Mouse (Mus musculus): ENCODE data around the gene Hk3. TPM values are rescaled to one million over a fixed set of nuclear protein-coding genes. Genes with fewer than 3 reads are reported as not detected.

Gene Hk3
- total RNA-seq (2017), result 112 and 129 TPM in 2 replicates

DNA sequence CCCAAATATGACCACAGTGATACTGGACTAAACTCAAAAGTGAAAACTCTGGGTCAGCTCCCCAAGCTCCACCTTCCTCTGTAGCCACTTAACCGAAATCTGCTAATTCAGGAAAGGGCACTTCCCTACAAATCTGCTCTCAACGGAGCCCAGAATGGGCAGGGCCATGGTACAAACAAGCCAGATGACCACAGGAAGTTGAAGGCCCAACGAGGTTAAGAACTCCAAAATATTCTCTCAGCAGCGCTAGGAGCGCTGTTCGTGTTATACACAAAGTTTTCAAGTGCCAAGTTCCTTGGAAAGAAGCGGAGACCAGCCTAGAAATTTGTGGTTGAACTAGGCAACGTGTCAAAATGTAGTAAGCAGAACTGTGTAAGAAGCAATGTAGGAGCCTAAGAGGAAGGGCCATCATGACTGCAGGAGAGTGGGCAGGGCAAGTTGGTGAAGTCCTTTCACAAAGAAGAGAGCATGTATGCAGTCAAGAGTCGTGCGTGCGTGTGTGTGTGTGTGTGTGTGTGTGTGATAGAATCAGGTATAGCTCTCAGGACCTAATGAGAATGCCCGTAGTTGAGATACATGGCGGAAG lies at the start of gene Hk3:
Gene Hk3, minus strand, starts transcription at position 192 of the 586 bp plus-strand sequence.
- peak; percentile 39 for ATAC-seq (ENCODE audit: extremely low read depth, insufficient number of reproducible peaks, low FRiP score, poor library complexity, severe bottlenecking)

DNA sequence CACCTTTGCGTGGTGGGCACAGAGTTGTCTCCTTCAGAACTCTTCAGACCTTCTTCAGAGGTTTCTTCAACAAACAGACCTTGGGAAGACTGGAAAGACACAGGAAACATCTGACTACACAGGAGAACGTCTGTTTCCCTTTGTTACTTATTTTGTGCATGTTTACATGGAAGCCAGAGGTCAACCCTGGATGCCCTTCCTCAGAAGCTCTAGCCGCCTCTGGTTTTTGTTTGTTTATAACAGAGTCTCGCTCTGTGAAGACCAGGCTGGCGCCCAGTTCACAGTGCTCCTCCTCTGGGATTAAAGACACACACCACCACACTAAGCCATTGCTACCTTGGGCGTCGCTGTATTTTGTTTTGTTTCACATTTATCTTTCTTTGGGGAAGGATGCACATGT lies 48.5 kb upstream of the Hk3 start:
- no peak for ATAC-seq (ENCODE audit: extremely low read depth, insufficient number of reproducible peaks, low FRiP score, poor library complexity, severe bottlenecking)

DNA sequence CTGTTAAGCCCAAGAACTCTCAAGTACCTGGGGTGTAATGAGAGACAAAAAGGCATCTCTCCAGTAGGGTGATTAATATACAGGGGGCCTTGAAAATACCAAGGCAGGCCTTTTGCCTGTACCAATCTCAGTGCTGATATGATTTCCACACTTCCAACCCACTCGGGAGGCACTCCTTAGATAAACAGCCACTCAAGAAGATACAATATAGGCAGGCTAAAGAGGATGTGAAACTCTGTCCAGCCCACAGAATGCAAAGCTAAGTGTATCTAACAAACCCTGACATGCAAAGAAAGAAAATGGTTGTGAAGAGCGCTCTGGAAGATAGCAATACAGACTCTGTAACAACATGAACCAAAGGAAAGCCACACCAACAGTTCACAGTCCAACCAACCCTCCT lies 42.1 kb upstream of the Hk3 start:
- ATAC-seq (ENCODE audit: extremely low read depth, insufficient number of reproducible peaks, low FRiP score, poor library complexity, severe bottlenecking), result peak; percentile 74

DNA sequence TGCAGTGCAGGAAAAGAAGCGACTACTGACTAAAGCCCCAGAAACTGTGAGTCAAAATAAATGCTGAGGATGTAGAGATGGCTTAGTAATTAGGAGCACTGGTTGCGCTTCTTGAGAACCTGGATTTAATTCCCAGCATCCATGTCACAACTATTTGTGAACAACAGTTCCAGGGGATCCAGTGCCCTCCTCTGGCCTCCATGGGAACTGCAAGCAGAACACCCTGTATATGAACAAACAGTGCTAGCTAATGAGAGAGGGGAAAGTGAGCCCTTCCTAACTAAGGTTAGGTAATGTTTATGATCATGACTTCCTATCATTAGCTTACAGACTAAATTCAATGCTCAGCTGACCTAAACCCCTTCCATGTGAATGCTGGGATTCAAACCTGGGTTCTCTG lies 36.9 kb upstream of the Hk3 start:
- 0 out of 2 replicates have a peak, but pooled peaks have one; percentile 13 for ATAC-seq (ENCODE audit: extremely low read depth, insufficient number of reproducible peaks, low FRiP score, poor library complexity, severe bottlenecking)

DNA sequence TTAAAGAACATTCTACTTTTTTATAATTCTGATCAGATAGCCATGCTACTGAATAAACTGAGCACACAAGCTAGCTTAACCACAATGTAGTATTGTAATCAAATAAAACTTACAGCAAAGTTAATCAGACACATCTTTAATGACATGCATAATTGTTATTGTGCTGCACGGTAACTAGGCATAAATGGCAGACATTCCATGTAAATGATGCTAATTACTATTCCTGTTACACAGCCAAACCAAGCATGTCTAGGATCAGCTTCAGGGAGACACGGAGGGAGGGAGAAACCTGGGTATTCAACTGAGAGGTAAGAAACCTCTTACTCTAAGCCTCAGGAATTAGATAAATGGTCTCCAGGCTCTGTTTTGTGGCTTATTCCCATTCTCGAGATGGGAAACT lies 26.5 kb upstream of the Hk3 start:
- ATAC-seq (ENCODE audit: extremely low read depth, insufficient number of reproducible peaks, low FRiP score, poor library complexity, severe bottlenecking), result no peak

DNA sequence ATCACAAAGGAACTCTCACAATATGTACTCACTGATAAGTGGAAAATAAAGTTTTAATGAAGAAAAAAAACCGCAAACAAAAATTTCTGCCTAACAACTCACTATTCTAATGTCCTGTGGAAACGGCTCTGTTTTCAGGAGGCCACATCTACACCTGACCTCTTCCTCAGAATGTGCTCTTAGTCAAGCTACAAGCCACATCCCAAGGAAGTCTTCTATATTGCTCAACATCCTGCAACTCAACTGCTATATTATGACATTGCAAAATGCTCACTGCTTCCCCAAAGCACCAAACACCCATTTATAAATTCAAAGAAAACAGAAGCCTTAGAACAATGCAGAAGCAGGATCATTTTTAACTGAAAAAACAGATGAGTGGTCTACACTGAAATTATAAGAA lies 18.8 kb upstream of the Hk3 start:
- peak; percentile 90 for ATAC-seq (ENCODE audit: extremely low read depth, insufficient number of reproducible peaks, low FRiP score, poor library complexity, severe bottlenecking)

DNA sequence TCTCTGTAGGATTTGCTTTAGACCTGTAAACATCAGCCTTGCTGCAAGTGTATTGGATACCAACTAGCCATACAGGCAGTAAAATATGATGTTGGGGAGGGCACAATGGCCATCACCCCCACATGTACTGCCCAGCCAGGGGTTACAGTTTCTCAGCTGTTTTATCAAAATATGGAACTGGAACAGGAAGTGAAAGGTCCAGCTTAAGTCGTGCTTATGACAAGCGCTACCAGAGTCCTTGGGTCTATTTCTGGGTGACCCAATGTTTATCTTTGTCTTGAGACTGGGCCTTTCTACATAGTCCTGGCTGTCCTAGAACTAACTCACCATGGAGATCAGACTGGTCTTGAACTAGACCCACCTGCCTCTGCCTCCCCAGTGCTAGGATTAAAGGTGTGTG lies 3.0 kb upstream of the Hk3 start:
- no peak for ATAC-seq (ENCODE audit: extremely low read depth, insufficient number of reproducible peaks, low FRiP score, poor library complexity, severe bottlenecking)

DNA sequence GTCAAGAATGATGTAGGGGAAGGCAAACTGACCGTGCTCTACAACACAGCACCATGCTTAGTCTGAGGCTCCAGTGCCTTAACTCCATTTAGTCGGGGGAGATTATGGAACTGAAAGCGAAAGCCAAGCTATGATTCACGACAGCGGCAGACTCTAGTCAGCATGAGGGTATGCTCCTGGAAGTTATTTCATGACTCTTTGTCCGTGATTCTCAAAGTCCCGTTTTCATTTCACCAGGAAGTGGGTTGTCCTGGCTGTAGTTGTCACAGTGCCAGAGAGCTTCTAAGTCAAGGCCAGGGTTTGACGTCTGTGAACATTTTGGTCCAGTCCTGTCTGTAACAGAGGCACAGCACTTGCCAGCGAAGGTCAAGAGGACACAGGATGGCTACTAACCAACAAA lies 1.5 kb upstream of the Hk3 start:
- ATAC-seq (ENCODE audit: extremely low read depth, insufficient number of reproducible peaks, low FRiP score, poor library complexity, severe bottlenecking), result peak; percentile 31; the same call in 1 of the 2 replicates

DNA sequence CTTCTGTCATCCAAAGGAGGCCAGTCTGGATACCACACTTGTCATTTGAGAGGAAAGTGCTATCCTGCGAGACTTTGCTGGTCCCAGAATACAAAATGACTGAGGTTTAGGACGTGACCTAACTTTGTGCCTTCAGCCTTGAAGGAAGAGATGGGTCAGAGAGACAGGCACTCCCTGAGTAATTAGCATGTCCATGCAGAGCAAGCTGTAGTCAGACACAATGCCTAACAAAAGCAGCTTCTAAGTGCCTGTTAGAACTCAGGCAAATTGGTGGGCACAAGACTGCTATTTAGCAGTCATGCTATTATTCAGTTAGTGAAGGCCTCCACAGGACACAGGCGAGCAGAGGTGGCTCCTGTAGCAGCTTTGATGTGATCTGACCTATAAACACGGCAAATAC lies 1.1 kb upstream of the Hk3 start:
- ATAC-seq (ENCODE audit: extremely low read depth, insufficient number of reproducible peaks, low FRiP score, poor library complexity, severe bottlenecking), result no peak

DNA sequence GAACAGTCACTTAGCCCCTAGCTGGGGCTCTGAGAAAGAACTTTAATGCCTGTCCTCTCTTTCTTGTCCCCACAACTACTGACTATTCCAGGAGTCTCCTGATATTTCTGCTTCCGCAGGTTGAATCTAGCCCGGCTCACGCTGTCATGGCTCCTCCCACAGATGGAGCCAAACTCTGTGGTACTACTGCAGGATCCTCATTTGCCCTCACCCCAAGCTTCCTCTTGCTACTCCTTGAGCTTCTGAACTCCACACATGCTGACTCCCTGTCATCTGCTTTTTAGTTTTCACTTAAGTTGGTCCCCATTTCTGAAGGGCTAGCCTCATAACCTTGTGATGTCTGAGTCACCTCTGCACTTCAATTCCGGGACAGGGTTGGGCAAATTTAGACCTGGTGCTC lies 1.1 kb downstream of the Hk3 start:
- peak; percentile 16; the same call in 1 of the 2 replicates for ATAC-seq (ENCODE audit: extremely low read depth, insufficient number of reproducible peaks, low FRiP score, poor library complexity, severe bottlenecking)

DNA sequence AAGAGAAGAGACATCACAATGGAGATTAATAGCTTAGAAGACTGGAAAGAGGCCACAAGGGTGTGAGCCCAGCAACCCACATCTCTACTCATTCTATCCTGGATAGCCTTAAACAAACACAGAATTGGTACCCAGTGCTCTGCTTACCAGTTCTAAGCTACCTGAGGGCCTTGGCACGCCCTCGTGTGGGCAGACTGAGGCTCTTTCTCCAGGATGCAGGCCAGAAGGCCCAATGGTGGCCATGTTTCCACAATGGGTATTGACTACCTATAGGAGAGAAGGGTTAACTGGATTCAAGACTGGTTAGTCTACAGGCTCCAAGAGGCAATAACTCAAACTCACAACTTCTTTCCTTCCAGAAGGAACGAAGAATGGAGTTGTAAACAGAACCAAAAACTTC lies 2.0 kb downstream of the Hk3 start:
- 0 out of 2 replicates have a peak, but pooled peaks have one; percentile 11 for ATAC-seq (ENCODE audit: extremely low read depth, insufficient number of reproducible peaks, low FRiP score, poor library complexity, severe bottlenecking)

DNA sequence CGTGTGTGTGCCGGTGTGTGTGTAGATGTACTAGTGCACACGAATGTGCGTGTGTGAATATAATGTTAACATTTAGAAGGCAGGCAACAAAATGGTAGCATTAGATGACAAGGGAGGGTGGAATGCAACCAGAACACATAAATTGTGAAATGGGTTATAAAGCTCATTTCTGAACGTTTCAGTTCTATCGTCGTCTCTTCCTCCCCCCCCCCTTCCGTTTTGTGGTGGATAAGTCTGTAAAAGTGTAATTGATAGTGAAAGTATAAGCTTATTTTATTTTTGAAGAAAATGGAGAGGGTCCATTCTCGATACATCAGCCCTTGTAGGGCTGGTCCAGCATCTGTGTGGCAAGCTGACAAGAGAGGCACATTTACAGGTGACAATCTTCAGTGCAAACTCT lies 2.5 kb downstream of the Hk3 start:
- ATAC-seq (ENCODE audit: extremely low read depth, insufficient number of reproducible peaks, low FRiP score, poor library complexity, severe bottlenecking), result no peak

DNA sequence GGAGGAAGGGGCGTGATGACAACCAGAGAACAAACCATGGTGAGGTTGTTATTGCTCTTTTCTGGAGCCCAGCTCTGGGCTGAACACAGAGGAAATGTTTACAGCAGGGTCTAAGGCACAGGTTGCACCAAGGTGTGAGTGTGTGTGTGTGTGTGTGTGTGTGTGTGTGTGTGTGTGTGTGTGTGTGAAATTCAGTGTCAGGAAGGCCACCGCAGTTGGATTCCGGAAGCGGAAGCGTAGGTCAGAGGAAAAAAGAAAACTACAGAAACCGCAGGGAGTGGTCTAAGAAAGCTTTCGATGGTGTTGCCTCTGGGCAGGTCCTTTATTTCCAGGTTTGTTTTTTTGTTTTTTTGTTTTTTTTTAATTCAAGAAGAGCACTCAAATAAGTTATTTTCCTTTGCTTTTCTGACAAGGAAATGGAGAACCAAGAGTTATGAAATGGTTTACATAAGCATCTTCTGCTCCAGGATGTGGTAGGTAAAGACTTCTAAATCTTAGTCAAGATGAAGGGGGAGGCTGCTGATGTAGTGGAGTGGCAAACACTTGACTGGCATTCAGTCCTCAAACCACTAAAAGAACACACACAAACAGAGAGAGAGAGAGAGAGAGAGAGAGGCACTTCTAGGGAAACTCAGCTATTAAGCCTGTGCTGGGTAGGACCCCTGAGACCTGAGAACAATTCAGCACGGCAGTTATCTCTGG lies 3.1 kb downstream of the Hk3 start:
- ATAC-seq (ENCODE audit: extremely low read depth, insufficient number of reproducible peaks, low FRiP score, poor library complexity, severe bottlenecking), result no peak

DNA sequence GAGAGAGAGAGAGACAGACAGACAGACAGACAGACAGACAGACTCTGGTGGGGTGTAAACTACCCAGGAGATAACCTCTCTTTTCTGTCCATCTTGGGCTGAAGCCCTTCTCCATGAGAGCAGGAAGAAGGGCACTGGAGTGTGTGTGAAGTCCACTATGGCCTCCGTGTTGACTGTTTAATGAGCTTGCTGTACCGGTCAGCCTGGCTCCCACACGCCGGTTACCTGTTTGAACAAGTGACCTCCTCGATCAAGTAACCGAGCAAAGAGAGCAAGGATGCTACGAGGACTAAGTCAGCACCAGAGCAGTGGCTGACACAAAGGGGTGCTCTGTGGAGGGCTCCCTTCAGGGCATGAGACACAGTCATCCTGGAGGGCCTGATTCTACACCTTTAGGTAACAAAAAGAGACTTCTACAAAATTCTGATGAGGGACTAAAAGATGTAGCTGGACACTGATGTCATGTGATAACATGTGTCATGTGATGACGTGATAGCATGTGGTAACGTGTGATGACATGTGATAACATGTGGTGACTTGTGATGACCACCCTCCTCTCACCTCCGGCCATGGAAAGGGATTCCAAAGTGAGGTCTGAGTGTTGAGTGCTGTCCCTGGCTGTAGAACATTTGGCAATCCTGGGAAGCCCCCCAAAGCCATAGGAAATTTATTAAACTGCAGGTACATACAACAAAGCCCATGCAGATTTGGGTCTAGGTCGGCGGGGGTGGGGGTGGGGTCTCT lies 3.9 kb downstream of the Hk3 start:
- ATAC-seq (ENCODE audit: extremely low read depth, insufficient number of reproducible peaks, low FRiP score, poor library complexity, severe bottlenecking), result no peak

DNA sequence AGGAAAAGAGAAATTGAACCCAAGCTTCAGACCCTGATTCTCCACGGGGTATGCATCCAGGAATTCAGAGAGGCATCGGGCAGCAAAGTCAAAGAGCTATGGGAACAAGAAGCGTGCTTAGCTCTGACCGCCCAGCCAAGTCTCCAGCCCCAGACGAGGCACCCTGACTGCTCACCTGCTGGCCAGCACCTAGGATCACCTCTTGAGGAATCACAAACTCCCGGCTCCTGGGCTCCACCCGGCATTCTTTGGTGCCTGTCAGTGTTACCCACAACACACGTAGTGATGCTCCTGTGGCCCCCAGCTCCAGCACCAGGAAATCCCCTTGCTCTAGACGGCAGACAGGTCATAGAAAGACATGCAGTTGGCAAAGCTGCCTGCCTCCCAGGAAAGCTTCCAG lies 6.7 kb downstream of the Hk3 start:
- no peak for ATAC-seq (ENCODE audit: extremely low read depth, insufficient number of reproducible peaks, low FRiP score, poor library complexity, severe bottlenecking)

DNA sequence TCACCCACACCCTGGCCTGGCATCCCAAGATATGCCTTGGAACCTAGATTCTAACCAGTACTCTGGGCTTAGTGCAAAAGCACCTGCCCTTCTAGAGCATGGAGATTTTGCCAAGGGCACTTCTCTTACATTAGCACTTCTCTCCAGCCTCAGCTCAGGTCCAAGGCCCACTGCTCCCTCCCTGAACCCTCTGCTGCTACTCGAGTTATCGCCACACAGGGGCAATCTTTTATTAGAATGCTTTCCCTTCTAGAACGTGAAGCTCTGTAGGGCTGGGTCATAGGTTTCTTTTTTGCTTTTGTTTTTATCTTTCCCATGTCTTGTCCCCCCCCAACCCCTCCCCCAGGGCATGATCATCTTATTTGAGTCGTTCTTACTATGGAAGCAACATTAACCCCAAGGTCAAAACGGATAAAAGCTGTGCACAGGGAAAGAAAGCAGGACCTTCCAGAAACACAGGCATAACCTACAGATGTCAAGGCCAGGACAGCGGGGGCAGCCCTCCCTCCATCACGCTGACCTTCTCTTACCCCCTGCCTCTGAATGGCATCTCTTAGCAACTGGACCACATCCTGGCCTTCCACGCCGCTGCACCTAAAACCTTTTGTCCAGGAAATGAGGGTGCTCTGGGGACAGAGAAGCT lies 7.4 kb downstream of the Hk3 start:
- no peak for ATAC-seq (ENCODE audit: extremely low read depth, insufficient number of reproducible peaks, low FRiP score, poor library complexity, severe bottlenecking)

DNA sequence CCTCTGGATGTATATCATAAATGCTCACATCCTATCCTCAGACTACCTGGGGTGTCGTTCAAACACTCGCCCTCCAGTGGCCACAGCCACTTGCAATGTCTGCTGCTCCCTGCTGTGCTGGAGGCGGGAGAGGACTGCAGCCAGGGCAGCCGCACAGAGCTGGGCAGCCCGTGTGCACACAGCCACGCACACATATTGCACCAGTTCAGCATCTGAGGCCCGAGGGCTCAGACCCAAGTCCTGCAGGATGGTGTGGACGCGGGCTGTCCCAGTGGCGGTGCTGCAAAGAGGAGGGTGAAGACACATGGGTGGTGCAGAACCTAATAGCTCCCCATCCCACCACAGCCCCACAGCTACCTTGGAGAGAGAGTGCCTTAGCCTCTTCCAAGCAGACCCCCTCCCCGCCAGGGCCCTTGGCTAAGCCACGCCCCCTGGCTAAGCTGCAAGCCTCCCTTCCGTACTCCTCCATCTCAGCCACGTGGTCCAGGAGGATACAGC lies 9.2 kb downstream of the Hk3 start:
- ATAC-seq (ENCODE audit: extremely low read depth, insufficient number of reproducible peaks, low FRiP score, poor library complexity, severe bottlenecking), result no peak

DNA sequence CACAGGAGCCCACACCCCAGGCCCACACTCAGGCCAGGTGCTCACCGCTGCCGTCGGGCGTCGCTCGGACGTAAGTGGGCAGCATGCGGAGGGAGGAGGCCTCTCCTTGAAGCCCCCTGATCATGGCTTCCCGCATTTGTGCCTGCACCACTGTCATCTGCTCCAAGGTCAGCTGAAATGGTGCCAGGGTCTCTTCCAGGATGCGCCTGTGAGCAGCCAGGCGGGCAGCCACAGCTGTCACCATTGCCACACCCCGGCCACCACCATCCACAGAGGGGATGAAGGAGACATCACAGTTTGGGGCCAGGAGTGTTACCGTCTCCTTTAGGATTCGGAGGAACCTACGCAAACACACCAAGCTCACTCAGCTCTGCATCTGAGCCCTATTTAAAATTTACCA lies 10.1 kb downstream of the Hk3 start:
- ATAC-seq (ENCODE audit: extremely low read depth, insufficient number of reproducible peaks, low FRiP score, poor library complexity, severe bottlenecking), result no peak

DNA sequence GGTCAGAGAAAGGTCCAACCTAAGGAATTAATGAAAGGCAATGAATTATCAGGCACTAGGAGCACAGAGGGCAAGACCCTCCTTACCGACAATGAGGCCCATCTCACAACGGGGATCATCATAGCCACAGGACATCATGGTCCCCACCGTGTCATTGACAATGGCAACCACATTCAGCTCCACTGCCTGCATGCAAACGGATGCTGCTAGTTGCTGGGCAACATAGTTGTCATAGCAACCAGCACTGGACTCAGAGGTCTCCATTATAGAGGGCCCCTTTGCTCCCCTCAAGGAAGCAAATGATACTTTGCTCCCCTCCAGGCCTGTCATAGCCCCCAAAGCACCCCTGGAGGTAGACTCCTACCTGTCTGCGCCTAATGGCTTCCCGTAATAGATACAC lies 12.6 kb downstream of the Hk3 start:
- no peak for ATAC-seq (ENCODE audit: extremely low read depth, insufficient number of reproducible peaks, low FRiP score, poor library complexity, severe bottlenecking)

DNA sequence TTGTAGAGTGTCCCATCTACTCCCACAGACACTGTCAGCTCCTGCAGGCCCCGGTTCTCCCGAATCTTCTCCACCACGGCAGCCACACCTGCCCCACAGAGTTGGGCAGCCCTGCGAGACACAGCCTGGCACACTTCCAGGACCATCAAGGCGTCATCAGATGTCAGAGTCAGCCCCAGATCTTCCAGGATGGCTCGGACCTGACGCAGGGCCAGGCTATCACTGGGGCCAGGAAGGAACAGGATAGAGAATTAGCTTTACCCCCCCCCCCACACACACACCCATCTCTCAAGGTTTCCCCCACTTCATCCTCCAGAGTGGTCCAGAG lies 14.8 kb downstream of the Hk3 start:
- ATAC-seq (ENCODE audit: extremely low read depth, insufficient number of reproducible peaks, low FRiP score, poor library complexity, severe bottlenecking), result no peak

Measured in neutrophil, adult 5-6 weeks (primary cell).